Mouse (Mus musculus): ENCODE measurements around the gene Adap1.
A peak's percentile ranks its signal among the peaks of the same experiment; 100 is the strongest.

Gene Adap1

GRCm38 (mm10) chr5:139283460-139284180, 41.8 kb downstream of the Adap1 start:
- DNase-seq, result no peak

DNA sequence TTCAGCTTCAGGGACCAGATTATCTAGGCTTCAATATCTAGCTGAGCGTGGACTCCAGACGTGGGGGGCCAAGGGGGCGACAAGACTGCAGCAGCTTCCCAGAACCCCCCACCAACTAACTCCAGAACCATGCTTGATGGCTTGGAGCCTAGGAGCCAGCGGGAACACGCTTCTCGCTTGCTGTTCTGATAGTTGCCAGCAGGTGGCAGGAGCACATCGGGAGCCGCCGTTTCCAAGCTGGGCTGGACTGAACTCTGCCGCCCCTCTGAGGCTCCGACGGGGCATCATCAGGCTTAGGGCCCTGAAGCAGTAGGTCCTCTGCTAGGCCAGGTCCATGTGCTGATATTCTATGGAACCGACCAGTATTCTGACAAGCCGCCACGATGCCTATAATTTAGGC, 43.2 kb downstream of the Adap1 start:
- DNase-seq, result peak; percentile 92

- DNase-seq, result no peak
Observed at GRCm38 (mm10) chr5:139281373-139282112, 43.9 kb downstream of the Adap1 start.

DNA sequence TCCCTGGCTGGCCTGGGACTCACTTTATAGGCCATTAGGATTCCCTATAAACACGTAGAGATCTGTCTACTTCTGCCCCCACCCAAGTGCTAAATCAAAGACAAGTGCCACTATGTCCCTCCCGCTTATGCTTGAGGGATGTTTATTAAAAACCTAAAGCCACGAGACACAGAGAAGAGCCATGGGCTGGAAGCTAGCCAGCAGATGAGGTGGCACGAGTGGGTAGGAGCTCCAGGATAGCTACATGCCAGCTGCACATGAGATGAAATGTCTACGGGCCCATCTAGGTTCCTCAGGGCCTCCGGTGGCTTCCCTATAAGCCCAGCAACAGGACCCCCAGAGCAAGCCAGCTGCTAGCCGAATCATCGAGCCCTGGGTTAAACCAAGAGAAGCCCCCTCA, 48.1 kb downstream of the Adap1 start:
- DNase-seq, result no peak

GRCm38 (mm10) chr5:139271994-139272554, 53.3 kb downstream of the Adap1 start:
- no peak for DNase-seq

DNA sequence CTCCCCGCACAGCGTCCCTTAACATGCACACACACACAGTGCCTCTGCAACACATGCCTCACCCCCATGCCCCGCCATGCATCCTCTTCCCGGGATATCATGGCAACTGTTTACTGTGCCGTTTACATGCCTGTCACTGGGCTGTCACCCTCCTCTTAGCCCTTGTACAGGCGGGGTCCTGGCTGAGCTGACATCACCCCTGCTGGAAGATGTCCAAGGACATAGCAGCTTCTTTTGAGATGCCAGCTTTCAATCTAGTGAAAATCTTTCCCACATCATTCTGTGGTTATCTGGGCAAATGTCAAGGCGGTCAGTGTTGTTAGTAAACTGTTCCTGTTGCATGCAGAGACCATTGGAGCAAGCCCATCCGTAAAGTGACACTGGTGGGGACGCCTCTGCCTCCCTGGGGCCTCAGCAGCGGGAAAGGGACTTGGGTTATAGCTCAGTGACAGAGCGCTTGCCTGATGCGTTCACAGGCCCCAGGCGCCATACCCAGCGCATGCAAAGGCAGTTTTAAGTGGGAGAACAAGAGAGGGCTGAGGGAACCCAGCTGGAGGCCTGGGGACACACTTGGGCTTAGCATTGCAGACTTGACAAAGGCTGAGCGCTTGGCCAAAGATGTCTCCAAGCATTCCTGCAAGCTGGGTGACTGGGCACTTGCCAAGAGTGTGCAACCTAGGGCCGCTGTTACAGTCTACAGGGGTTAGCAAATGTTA, 54.5 kb downstream of the Adap1 start:
- peak; percentile 60 for DNase-seq

DNA sequence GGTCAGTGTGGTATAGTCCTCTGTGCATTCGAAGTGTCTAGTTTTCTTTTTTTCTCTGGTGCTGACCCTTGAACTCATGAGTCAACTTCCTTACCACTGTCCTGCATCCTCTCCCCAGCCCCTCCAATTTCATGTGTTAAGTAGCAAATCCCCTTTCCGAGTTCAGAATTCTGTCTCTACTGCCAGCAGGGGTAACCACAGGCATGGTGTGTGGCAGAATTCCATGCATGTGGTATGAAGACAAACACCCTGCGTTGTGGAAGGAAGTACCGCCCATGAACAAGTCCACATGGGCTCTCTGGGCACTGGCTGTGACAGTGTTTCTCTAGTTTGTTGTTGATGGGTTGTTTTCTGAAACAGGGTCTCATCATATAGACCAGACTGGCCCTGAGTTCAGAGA, 57.8 kb downstream of the Adap1 start:
- no peak for DNase-seq

DNA sequence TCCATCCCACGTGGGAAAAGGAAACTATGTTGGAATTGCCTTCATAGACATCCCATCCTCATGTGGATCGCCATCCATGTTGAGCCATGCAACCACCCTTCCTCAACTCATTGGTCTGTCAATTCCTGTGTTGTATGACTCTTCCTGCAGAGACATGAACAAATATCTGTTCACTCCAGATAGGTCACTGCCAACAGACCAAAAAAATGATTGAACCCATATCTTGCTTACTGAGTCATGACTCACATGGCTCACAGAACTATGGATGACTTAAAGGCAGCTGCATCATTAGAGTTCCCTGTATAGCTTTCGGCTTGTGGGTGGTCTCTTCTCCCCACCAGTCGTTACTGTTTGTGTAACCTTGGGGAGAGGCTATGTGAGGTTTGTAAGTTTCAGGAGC, 64.0 kb downstream of the Adap1 start:
- DNase-seq, result no peak

GRCm38 (mm10) chr5:139259853-139260252, 65.6 kb downstream of the Adap1 start:
- peak; percentile 73 for DNase-seq

DNA sequence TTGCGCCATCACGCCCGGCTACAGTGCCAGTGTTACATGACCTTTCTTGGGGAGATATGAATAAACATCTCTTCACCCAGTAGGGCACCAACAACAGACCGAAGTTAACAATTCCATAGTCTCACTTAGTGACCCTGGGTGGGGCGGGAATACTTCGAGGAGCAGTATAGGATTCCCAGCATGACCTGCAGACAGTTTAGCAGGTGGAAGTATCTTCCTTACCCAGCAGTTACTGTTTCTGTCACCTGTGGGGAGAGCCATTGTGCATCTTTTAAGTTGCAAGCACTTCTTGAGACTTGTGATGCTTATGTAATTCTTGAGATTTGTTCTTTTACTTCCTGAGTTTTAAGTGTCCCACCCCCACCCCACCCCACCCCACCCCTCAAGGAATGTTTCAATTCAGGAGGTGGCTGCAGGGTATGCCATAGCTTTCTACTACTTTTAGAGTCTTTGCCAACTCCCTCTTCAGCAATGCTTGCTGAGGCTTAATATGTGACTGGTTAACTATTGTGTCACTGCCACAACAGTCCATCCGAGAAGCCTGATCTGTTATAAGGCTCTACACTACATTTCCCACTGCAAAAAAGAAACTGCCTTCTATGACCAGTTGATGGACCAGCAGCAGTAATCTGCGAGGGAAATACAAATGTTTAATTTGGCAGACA, 66.9 kb downstream of the Adap1 start:
- DNase-seq, result no peak

DNA sequence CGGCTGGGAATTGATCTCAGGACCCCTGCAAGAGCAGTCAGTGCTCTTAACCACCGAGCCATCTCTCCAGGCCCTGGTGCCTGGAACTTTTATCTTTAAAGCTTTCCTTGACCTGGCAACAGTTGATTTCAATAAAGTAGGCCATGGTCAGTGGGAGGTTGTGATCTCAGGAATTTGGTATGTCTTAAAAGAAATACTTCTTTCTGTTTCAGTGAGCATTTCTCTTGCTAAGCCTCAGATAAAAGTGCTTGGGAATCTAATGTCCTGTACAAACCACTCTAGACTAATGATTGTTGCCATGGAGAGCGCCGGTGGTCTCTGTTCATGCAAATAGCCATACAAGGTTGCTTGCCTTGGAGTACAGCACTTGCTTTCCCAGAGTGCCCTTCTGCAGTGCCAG, 67.6 kb downstream of the Adap1 start:
- DNase-seq, result no peak

DNA sequence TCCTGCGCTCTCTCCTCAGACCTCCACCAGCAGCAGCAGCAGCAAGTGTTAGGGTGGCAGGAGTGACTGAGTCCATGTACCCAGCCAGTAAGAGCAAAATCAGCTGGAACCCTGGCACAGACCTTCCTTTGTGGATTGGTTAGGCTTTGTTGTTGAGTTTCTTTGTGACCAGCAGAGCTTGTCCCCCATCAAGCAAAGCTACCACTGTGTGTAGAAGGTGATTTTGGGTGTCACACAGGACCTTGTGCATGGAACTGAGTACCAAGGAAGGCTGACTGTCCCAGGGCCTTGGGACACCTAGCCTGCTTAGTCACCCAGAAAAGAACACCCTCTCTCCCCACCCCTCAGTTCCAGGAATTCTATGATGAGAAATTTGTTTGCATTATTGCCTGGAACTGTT, 68.2 kb downstream of the Adap1 start:
- no peak for DNase-seq

GRCm38 (mm10) chr5:139256211-139256765, 69.1 kb downstream of the Adap1 start:
- no peak for DNase-seq

GRCm38 (mm10) chr5:139255777-139256176, 69.6 kb downstream of the Adap1 start:
- no peak for DNase-seq

GRCm38 (mm10) chr5:139254938-139255337, 70.5 kb downstream of the Adap1 start:
- no peak for DNase-seq

GRCm38 (mm10) chr5:139253301-139253741, 72.1 kb downstream of the Adap1 start:
- DNase-seq, result peak; percentile 59

DNA sequence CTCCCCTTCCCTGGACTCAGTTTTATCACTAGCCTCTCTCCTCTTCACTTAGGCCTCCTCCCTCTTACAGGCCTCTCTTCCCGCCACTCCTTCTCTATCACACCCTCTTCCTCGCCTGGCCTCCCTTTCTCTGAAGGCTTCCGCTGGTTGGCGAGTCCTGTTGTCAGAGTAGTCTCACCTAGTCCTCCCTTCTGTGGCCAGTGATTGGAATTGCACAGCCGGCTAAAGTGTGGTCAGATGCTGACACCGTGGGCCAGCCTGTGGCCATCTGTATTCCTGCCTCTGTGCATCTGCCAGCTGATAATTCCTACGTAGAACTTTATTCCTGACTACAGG, 72.5 kb downstream of the Adap1 start:
- DNase-seq, result no peak

GRCm38 (mm10) chr5:139252081-139252909, 73.1 kb downstream of the Adap1 start, which contains the start of gene Get4:
TSS of gene Get4 (plus strand) at chr5:139252324.
- peak; percentile 100 for DNase-seq

GRCm38 (mm10) chr5:139251736-139252080, 73.7 kb downstream of the Adap1 start:
- DNase-seq, result no peak

DNA sequence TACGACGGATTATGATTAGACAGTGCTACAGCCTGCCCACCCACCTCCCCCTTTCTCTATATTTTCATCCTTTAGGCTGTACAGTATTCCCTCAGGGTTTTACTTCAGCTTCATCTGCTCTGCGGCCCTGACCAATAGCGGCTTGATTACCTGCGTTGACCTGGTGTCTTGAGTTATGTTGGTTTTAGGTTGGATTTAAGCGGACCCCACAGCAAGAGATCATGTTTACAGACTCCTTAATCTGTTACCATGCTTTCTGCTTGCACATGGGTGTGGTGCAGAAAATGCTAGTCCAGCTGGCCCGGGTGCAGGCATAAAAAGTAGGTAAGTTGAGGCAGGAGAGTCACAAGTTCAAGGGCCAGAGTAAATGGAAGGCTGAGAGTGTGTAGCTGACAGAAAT, 74.1 kb downstream of the Adap1 start:
- no peak for DNase-seq

- no peak for DNase-seq
Observed at GRCm38 (mm10) chr5:139248846-139249245, 76.6 kb downstream of the Adap1 start.

DNA sequence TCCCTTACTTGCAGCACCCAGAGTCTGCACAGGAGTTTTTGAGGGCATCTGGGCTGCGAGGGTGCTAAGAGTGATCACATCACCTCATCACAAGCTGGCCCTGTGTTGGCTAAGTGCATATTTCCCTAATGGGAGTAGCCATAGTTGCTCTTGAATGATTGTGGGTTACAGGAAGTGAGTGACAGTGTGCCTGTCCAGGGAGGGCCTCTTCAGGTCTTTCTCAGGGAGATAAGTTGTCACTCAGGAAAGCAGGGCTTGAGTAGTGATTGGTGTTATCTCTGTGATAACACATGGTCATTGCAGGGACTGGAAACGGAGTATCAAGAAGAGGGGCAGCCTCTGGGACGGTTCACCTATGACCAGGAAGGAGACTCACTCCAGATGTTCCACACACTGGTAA, 77.7 kb downstream of the Adap1 start:
- no peak for DNase-seq

All from lung, postnatal 36 days (tissue).